Mouse (Mus musculus) monocyte, adult 2 months (primary cell): Measurements from ENCODE around the gene Gm10134.
"Not testable (repeated sequence)": the region's sequence is repeated elsewhere in the genome, so short reads cannot be mapped to it uniquely, and the experiment has no call there.

Experiments used
- DNase-seq, 2 experiments: peaks; one replicate each; pipeline ENCODE4 v3.0.0; 2022; ENCODE audit warnings: low spot score in 2 of 2, low read depth in 1 of 2

Gm10134 gene

GRCm38 (mm10) chr2:28505795-28506194 is at the start of gene Gm10134:
Gene Gm10134, plus strand, starts transcription at chr2:28506095.
- DNase-seq, result no peak

- no peak for DNase-seq
Observed at GRCm38 (mm10) chr2:28456616-28457015, 49.3 kb upstream of the Gm10134 start.

- peak in 1 of 2 experiments; percentile 51 for DNase-seq
Observed at GRCm38 (mm10) chr2:28463919-28464318, 42.0 kb upstream of the Gm10134 start.

GRCm38 (mm10) chr2:28464919-28465318 is 41.0 kb upstream of the Gm10134 start:
- DNase-seq, result no peak

- no peak for DNase-seq
Observed at GRCm38 (mm10) chr2:28465836-28466518, 39.9 kb upstream of the Gm10134 start, which contains the start of gene 1700007K13Rik. Gene 1700007K13Rik, minus strand, starts transcription at chr2:28466332.

- peak; percentile 63 to 76 for DNase-seq
Observed at GRCm38 (mm10) chr2:28467860-28468485, 37.9 kb upstream of the Gm10134 start, which contains the start of gene Mrps2. Gene Mrps2, plus strand, starts transcription at chr2:28468066.

- DNase-seq, result no peak
Observed at GRCm38 (mm10) chr2:28468486-28469225, 37.2 kb upstream of the Gm10134 start.

- DNase-seq, result no peak
Observed at GRCm38 (mm10) chr2:28469461-28469860, 36.4 kb upstream of the Gm10134 start.

- no peak for DNase-seq
Observed at GRCm38 (mm10) chr2:28470591-28470990, 35.3 kb upstream of the Gm10134 start.

GRCm38 (mm10) chr2:28472011-28472410 is 33.9 kb upstream of the Gm10134 start:
- not testable (repeated sequence) for DNase-seq

GRCm38 (mm10) chr2:28477993-28478392 is 27.9 kb upstream of the Gm10134 start:
- not testable (repeated sequence) for DNase-seq

GRCm38 (mm10) chr2:28479208-28480204 is 26.4 kb upstream of the Gm10134 start:
- no peak for DNase-seq

GRCm38 (mm10) chr2:28483861-28484260 is 22.0 kb upstream of the Gm10134 start:
- no peak for DNase-seq

- DNase-seq, result no peak
Observed at GRCm38 (mm10) chr2:28494521-28494920, 11.4 kb upstream of the Gm10134 start.

- DNase-seq, result peak; percentile 68 to 73
Observed at GRCm38 (mm10) chr2:28495207-28495756, 10.6 kb upstream of the Gm10134 start.

- no peak for DNase-seq
Observed at GRCm38 (mm10) chr2:28495801-28496595, 9.9 kb upstream of the Gm10134 start.

- DNase-seq, result no peak
Observed at GRCm38 (mm10) chr2:28496671-28497070, 9.2 kb upstream of the Gm10134 start, which contains the start of gene Gbgt1. Gene Gbgt1, plus strand, starts transcription at chr2:28496891.

- no peak for DNase-seq
Observed at GRCm38 (mm10) chr2:28497561-28497960, 8.3 kb upstream of the Gm10134 start.

- DNase-seq, result peak in 1 of 2 experiments; percentile 29
Observed at GRCm38 (mm10) chr2:28498431-28498830, 7.5 kb upstream of the Gm10134 start.
